Mouse (Mus musculus) adrenal gland (tissue): ENCODE measurements around the gene Cand1.

Experiments
- intact Hi-C: fragments of 180-260 bp; cut with DNase I; formaldehyde crosslinking; loops from one replicate; pipeline ENCODE4 v1.15.1; 2025

Gene Cand1

DNA sequence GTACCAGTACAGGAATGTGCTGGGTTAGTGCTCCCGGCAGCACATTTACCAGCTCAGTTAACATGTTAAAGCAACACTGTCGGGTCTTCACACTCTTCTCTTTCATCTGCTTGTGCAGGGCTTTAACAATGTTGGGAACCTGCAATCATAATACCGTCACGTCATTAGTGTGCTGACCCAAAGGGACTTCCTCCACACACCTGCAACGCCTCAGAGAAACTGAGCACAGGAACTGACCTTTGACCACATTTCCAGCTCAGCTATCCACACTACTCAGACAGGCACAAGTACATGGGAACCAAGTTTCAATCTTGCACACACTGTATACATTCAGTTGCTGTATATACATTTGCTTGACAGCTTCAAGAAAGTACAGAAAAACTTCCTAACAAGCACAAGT, 27.4 kb downstream of the Cand1 start:
- intact Hi-C loops = no loop called here

DNA sequence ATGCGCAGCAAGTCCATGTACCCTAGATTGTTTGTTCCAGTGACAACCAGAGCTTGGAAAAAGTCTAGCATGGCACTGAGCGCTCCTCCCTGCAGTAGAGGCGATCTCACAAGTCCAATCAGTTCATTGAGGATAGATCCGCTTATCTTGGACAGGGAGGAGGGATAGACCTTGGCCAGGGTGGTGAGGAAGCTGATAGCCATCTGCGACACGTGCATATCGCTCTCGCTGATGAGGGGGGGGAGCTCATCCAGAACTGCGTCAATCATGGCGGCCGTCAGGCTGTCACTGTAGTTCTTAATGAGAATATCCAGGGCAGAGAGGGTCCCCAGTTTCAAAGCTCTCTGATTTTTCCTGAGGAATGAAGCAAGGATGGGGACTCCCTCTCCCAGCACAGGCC, 28.6 kb downstream of the Cand1 start:
- intact Hi-C loops = no loop called here

DNA sequence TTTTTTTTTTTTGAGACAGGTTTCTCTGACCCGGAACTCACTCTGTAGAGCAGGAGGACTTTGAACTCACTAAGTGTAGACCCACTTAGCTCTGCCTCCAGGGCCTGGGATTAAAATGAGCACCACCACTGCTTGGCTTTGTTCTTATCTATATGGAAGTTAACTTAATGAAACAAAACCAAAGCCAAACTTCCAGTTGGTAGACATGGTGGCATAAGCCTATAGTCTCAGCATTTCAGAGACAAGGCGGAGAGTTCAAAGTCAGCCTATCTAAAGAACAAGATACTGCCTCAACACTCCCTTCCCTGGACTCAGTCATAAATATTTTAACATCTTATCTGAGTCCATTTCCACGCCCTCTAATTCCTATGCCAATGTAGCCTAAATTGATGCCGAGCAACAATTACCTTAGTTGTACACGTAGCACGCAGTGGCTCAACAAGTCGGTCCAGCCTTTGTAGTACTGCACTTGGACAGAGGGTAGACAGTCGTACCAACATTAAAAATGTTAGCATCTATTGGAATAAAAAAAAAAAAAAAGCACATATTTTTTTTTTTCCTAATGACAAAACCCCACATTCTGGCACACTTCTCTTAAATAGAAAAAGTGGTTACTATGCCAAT, 33.4 kb downstream of the Cand1 start:
- intact Hi-C loops = no loop called here

DNA sequence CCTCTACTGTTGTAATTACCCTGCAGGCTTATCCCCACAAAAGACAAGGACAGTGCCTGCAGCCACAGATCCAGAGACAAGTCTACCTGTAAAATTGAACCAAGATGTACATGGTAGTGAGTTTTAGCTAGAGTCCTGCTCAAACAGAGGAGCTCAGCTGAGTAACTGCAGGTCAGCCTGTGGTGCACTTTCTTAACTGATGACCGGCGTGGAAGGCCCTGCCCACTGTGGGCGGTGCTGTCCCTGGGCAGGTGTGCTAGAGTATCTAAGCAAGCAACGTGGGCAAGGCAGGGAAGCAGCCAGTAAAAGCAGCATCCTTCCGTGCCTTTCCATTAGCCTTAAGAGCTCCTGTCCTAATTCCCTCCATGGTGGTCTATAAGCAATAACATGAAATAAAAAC, 34.6 kb downstream of the Cand1 start:
- intact Hi-C loops = no loop called here

DNA sequence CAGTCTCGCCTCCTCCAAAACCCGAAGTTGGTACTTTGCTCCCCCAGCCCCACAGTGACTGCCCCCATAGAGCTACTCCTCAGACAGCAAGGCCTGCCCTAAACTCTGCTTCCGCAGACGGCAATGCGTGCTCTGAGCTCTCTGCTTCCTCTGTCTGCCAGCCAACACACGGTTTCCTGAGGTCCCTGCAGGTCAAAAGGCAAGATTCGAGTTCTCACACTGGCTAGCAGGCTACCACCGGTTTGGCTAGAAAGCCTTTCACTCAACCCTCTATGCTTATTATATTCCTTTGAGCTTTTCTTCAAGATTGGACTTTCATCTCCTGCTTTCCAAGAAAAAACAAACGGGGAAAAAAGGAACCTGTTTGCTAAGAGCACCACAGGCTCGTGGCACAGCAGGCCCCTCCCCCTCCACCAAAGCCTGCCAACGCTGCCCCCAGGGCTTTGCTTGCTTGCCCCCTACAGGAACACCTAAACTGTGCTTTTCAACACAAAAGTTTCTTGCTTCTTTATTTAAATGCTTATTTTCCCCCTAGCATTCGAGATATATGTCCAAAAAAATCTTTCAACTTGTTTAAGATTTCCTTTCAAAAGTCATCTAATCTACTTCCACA, 35.4 kb downstream of the Cand1 start:
- intact Hi-C loops = no loop called here

DNA sequence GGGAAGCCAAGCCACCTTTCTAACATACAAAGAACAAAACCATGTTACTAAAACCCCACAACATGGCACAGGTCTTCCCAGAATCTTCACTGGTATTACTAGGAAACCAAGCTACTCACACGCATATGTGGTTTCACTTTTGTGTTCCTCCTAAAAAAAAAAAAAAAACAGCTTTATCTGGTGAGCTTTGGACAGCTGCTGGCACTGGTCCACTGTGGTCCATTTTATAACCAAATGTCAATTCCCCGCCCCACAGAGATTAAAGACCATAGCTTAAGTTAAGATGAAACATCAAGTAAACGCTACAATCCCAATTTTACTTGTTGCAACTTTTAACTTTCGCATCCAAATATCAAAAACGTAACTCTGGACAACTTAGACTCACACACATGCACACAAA, 40.0 kb downstream of the Cand1 start:
- intact Hi-C loops = no loop called here

DNA sequence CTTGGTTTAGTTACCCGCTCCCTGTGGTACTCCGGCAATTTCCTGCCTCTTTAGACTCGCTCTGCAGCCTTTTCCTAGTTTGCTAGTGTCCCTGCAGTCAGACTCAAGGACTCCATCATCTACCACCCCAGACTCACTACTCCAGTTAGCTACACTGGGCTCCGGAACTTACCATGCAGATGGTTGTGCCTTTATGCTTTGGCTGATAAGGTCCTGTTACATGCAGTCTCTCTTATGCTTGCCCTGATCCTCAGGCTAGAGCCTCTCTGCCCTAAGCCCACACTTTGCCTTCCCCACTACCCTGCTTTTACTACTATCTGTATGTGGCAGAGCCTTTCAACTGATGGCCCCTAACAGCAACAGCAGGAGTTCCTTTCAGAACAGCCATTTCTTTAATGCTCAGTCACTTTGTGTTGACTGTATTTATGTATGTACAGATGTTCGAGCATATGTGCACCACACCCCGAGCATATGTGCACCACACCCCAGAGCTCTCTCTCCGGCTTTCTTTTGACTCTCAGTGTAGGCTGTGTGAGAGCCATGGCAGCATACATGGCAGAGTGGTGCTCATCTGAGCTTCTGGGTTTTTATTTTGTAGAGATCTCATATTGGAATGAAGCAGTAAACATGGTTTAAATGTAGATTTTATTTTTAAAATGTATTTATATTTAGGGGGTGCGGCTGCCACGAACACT, 41.5 kb downstream of the Cand1 start:
- intact Hi-C loops = no loop called here

DNA sequence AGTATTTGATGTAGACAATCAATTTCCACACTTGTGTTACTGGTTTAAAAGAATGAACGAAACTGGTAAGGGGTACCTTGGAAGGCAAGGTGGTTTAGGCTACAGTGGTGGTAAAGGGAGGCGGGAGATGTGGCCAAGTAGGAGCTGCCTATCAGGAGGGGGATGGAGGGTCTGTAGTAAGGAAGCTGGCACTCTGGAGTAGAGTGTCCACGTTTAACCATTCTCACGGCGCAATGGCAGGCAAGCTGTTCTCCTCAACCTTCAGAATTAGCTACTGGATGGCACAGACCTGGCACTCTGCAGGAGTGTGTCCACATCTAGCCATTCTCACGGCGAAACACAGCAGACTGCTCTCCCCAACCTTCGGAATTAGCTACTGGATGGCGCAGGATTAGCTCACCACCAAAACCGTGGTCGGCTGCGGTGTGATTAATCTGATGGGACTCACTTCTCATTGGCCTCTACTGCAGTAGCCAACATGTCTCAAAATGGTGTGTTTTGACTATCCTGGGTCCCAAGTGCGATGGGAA, 42.2 kb downstream of the Cand1 start:
- intact Hi-C loops = no loop called here

DNA sequence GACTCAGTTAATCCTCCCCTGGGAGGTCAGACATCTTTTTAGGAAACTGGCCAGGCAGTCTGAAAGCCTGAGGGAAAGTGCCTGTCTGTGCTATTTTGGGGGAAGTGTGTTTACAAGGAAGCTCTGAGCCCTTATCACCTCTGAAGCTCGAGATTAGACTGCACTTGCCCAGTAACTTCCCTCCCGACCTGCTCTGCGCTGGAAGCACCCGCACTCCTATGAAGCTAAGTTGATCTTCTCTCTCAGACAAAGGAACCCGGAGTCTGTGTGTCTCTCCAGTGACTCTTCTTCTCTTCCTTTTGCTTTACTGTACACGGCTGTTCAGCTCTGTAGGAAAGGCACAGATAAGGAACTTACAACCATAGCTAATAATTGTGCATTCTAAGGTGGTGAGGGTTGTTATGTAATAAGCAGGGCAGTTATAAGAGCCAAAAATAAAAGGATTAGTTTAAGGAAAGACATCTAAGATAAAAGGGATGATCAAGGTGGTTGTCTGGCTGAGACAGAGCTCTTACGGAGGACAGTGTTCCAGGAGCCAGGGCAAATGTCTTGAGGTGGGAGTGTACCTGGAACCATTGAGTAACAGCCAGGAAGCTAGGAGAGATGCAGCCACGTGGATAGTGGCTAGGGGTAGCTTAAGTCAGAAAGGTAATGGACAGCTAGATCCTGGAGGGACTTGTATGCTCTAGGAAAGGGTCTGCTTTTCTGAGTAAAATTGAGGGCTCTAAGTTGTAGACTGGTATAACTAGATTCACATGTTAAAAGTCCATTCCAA, 47.1 kb downstream of the Cand1 start:
- intact Hi-C loops = no loop called here

DNA sequence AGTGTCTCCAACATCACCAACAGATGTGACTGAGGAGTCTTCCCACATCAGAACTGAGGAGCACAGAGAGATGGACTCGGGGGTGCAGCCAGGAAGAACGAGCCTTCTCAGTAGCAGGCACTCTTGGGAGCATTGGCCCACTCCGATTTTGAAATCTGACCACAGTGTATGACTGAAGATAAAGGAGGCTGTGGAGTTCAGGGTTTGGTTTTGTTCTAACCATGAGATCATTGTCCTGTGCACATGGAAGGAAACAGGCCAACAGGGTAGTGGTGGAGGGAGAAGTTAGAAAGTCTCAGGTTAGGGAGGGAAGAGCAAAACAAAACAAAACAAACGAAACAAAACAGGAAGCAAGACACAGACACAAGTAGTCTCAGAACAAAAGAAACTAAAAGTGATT, 52.1 kb downstream of the Cand1 start:
- intact Hi-C loops = no loop called here

DNA sequence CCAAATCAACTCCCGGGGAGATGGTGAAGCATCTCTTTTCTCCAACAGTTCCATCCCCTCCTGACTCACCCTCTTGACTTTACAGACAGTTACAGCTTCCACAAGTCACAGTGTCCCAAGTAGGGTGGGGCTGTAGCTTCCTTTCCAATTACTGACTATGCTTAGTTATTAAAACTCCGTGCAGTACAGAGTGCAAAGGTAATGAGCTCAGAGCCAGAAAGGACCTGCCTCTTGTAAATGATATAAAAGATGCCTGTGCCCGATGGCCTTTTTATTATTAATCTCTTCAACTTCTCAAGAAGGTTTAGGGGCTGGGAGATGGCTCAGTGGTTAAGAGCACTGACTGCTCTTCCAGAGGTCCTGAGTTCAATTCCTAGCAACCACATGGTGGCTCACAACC, 70.2 kb downstream of the Cand1 start:
- intact Hi-C loops = no loop called here

DNA sequence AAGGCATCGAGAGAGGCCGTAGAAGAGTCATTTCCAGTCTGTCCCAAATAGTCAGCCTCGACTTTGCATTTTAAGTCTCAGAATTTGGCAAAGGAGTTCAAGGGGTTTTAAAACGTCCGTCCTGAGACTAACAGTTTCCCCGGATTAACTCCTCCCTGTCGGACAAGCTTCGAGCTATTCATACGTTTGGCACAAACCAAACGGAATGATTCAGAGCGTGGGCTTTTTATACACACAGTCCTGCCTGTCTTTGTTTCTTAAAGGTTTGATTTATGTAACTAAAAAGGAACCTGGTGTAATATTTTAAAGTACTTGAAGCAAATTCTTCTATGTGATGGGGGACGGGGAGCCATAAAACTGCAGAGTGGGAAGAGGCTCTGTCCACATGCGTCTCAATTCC, 70.6 kb downstream of the Cand1 start:
- intact Hi-C loops = no loop called here

DNA sequence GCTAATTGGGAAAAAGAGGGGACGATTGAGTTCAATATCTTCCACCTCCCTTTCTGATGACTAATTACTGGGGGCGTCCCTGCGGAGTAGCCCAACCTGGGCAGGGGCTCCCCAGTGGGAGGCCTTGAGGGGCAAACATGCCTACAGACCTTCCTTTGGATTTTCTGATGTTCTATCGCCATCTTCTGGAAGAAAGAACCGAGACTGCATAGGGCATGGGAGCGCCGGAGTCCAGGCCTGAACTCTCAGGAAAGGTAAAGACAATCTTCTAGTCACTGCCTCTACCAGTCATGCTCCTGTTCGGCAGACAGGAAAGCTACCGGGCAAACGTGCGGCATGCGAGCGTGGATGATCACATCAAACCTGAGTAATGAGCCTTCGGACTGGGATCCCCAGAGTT, 71.1 kb downstream of the Cand1 start:
- intact Hi-C loops = no loop called here

DNA sequence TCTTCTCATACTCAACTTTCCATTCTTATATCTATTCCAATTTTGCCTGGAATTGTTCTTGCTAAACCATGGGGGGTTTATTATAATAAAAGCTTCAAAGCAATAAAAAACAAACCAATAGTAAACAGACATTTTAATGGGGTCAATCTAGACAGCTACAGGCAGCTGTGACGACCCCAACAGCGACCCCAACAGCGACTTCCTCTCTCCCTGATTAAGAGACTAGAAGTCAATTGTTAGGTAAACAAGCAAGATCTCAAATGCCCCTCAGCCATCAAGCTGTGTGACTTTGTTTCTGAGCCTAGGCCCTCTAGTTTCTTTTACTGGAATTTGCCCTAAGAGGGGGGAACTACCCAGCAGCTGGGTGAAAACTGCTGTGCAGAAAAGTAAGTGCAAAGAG, 72.0 kb downstream of the Cand1 start:
- intact Hi-C loops = no loop called here

DNA sequence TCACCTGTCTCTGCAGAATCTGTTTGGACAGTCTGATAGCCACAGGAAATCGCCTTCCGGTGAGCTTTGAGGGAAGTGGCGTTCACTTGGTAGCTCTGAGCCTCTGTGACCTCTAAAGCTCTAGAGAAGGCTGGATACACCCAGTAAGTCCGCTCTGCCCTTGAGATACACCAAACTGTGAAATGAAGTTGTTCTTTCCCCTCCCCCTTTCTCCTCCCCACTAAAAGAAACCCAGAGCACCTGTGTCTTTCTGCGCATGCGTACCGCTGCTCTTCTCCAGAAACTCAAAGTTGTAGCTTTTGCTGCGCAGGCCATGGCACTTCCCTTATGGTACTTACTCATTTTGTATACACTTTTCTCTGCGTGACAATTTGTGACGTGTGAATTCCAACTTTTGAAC, 74.8 kb downstream of the Cand1 start:
- intact Hi-C loops = no loop called here

DNA sequence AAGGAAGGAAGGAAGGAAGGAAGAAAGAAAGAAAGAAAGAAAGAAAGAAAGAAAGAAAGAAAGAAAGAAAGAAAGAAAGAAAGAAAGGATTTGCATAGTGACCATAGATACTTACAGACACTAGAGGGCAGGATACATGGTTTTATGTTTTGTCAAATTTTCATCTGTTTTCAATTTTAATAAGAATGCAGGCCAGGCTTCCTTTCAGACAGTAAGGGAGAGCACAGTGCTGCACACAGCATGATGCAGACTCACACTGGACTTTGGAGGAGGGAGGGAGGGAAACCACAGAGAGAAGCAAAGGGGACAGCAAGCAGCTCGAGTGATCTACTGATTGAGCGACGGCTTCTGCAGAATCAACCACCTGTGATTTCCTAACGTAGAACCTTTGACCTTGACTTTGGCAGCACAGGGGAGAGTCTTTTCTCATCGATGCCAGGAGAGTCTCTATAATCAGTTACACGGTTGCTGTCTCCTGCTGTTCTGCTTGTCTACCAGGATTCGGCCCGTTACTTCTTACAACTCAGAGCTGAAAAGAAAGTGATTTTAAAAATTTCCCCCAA, 78.0 kb downstream of the Cand1 start:
- intact Hi-C loops = no loop called here

DNA sequence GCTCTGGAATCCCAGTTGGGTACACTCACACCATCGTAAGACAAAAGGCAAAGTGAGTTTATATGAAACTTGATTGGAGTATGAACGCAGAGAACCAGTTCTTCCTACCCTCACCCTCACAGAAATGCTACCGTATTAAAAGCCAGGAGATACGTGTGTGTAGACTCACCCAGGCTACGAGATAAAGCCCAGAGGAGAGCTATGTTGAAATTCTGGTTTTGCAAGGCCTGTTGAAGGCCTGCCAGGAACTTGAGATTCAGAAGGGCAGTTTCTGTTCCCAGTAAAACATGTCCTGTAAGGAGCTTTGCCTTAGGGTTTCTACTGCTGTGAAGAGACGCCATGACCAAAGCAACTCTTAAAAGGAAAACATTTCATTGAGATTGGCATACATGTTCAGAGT, 79.7 kb downstream of the Cand1 start:
- intact Hi-C loops = no loop called here

DNA sequence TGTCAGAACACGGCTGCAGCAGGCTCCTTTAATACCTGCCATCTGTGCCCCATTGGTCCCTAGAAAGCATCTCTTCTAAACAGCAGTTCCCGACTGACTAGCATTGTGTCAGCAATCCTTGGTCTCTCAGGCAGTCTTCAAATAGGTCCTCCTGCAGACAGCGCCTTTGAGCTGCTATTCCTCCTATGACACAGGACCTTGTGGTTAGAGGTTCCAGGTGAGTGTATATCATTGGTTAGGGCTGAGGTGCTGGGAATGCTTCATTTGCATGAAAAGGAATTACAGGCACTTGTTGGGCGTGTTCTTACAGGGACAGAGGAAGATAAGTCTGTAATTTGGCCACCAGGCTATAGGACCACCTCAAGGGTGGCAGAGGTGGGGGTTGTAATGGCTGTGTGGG, 90.6 kb downstream of the Cand1 start:
- intact Hi-C loops = no loop called here
